Mouse (Mus musculus) forebrain, embryonic 11.5 days (tissue): ENCODE measurements around the gene Olfr503. TPM values are rescaled to one million over a fixed set of nuclear protein-coding genes. Genes with fewer than 3 reads are reported as not detected.
"Not testable (repeated sequence)": the region's sequence is repeated elsewhere in the genome, so short reads cannot be mapped to it uniquely, and the experiment has no call there.

ENCODE experiments used
- ATAC-seq: fragments of 200-750 bp; cut with Nextera tagmentation; replicated peaks from 2 replicates; pipeline ENCODE4 v1.8.0; 2017; ENCODE audit warnings: moderate TSS enrichment; ENCODE audit not compliant: low FRiP score
- DNase-seq: peaks from one replicate; pipeline ENCODE4 v3.0.0-alpha.2; 2017; ENCODE audit warnings: low spot score
- H3K27ac ChIP-seq: fragments of 300-500 bp; sonication (generic); 2 replicates; pipeline ENCODE4 v1.5.1; 2014; ENCODE audit warnings: low read depth, low read length
- H3K27me3 ChIP-seq: fragments of 300-500 bp; sonication (generic); 2 replicates; pipeline ENCODE4 v1.6.1; 2014; ENCODE audit warnings: mild to moderate bottlenecking, low read length, mixed read lengths; ENCODE audit not compliant: control insufficient read depth, insufficient read depth
- H3K36me3 ChIP-seq: fragments of 300-500 bp; sonication (generic); 2 replicates; pipeline ENCODE4 v1.6.1; 2014; ENCODE audit warnings: mild to moderate bottlenecking, low read length, moderate library complexity, mixed read lengths; ENCODE audit not compliant: control insufficient read depth, insufficient read depth
- H3K4me1 ChIP-seq: fragments of 300-500 bp; sonication (generic); replicated peaks from 2 replicates; pipeline ENCODE4 v1.6.1; 2014; ENCODE audit warnings: low read length, mixed read lengths; ENCODE audit not compliant: control insufficient read depth, insufficient read depth
- H3K4me2 ChIP-seq: fragments of 300-500 bp; sonication (generic); 2 replicates; pipeline ENCODE4 v1.6.1; 2014; ENCODE audit warnings: low read depth, mild to moderate bottlenecking, low read length, moderate library complexity, mixed read lengths; ENCODE audit not compliant: severe bottlenecking
- H3K4me3 ChIP-seq: fragments of 300-500 bp; sonication (generic); 2 replicates; pipeline ENCODE4 v1.5.1; 2014; ENCODE audit warnings: low read depth, low read length
- H3K9ac ChIP-seq: fragments of 300-500 bp; sonication (generic); 2 replicates; pipeline ENCODE4 v1.6.1; 2014; ENCODE audit warnings: low read length
- H3K9me3 ChIP-seq: fragments of 300-500 bp; sonication (generic); 2 replicates; pipeline ENCODE4 v1.6.1; 2016; ENCODE audit warnings: low read length, mixed read lengths; ENCODE audit not compliant: control insufficient read depth
- WGBS: fragments of 180-500 bp; shearing (Covaris S2); extraction: QIAGEN DNeasy Blood & Tissue Kit; methylation state at CpG from one replicate; pipeline ENCODE4 v1.1.7; 2014; 5-methylcytosine and 5-hydroxymethylcytosine counted together
- polyA plus RNA-seq: library from polyadenylated mRNA; unstranded; fragments of >200 nt; fragmentation: Nextera tagmentation; extraction: Ambion mirVana; gene quantifications from 2 replicates; pipeline ENCODE4 v1.2.1, GENCODE M21; 2014

The Olfr503 gene
- not detected in 2 replicates for polyA plus RNA-seq

DNA sequence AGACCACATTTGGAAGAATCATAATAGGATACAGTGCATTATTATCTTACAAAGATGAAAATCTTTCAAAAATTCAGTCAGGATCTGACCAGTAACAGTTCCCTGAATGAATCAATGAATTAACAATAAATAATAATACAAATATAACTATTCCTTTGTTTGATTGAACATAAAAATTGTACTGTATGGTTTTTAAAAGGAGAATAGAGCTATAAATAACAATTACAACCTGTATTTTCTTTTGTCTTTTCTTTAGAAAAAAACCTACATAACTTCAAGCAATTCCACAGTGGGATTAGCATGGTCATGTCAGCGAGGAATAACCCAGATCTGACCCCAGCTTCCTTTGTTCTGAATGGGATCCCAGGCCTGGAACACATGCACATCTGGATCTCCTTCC, at the start of gene Olfr503:
Olfr503 (plus strand) TSS at position 301 of the 400 bp plus-strand sequence.
- not testable (repeated sequence) for H3K4me2 ChIP-seq, H3K9me3 ChIP-seq, H3K4me1 ChIP-seq, H3K4me3 ChIP-seq, DNase-seq, H3K27ac ChIP-seq, H3K36me3 ChIP-seq, H3K27me3 ChIP-seq, ATAC-seq, H3K9ac ChIP-seq
- WGBS: 61% methylated on average over 1 of the region's 1 CpGs

DNA sequence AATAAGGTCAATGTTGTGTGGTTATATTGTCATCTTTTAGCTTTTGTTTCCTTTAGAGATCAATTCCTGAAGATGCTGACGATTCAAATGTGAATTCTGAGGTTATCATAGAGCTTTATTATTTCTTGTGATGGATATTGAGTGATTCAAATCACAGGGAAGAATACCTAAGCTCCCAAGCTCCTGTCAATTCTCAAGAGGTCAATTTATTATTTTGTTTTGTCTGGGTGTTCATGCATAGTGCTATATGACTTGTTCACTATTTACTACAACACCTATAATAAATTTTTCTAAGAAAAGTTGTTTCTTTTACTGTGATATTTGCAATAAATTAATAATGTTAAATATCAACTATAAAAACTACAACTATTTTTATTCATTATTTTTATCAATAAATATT, 19.4 kb upstream of the Olfr503 start, which contains the start of gene Olfr502:
Olfr502 (minus strand) TSS at position 101 of the 400 bp plus-strand sequence.
- no peak within 1 kb of the TSS for H3K9ac ChIP-seq
- H3K27ac ChIP-seq: no peak within 1 kb of the TSS
- no peak for ATAC-seq
- no peak within 1 kb of the TSS for H3K4me3 ChIP-seq
- no peaks in the 10 kb centered on the region for H3K27me3 ChIP-seq
- WGBS: 93% methylated on average over 1 of the region's 1 CpGs
- no peaks in the 10 kb centered on the region for H3K4me1 ChIP-seq
- no peak for DNase-seq
- no peaks in the 10 kb centered on the region for H3K9me3 ChIP-seq
- no peaks in the 10 kb centered on the region for H3K36me3 ChIP-seq
- H3K4me2 ChIP-seq: no peak within 1 kb of the TSS

DNA sequence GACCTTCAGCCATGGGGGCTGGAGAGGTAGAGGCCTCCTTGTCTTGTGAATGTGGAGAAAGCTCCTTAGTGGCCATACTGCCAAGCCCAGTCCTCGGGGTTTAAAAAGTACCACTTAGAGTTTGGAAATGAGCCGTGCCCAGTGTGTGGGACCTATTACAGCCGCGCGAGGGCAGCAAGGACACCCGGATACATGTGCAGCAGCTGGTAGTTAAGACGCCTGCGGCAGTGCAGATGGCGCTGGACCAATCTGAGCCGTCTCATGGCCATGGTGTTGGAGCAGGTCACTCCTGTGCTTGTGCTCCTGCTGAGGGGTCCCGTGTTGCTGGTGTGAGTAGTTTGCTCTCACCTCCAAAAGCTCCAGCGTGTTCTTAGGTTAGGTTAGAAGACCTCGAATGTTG, 1.9 kb upstream of the Olfr503 start:
- Histone ChIP-seq H3K4me2 (no peak overlapping the region), H3K9ac (no peak overlapping the region), H3K4me3 (no peak overlapping the region), H3K9me3 (no peaks in the 10 kb centered on the region), H3K4me1 (no peaks in the 10 kb centered on the region), H3K27ac (no peak overlapping the region), H3K36me3 (no peaks in the 10 kb centered on the region), H3K27me3 (no peaks in the 10 kb centered on the region)
- DNase-seq (no peak), ATAC-seq (no peak)
- WGBS: 82% methylated on average over 13 of the region's 13 CpGs

DNA sequence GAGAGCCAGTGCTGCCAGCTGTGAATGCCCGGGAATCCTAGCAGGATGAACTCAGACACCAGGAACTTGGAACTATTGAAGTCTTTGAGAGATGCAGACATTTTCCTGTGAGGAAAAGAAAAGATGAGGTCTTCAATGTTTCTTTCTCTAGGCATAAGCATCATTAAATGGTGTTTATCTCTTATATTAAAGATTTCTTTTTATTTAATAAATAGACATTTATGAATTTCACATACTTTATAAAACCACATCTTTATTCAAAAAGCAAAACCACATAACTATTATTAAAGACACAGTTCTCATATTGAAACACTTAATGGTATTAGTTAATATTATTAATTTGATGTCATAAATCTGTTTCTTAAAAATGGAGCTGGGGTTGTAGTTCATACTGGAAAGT, 21.4 kb downstream of the Olfr503 start, which contains the start of gene Olfr504:
Olfr504 (minus strand) TSS at position 101 of the 400 bp plus-strand sequence.
- no peak for ATAC-seq

DNA sequence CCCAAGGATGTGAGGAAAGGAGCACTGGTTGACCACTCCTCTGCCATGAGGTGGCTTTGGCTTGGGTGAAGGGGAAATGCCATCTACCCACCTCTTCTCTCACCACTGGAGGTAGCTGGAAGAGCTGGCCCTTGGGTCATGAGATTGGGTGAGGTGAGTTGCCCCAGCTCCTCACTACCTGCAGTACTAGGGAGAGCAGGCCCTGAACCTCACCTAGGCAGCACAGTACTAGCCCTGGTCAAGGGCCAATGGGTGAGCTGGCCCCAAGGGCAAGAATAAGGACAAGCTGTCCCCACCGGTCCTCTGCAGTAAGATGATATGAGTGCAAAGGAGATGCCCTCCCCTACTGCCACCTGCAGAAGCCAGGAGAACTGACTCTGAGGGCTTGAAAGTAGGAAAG, 45.5 kb downstream of the Olfr503 start:
- 78% methylated on average over 1 of the region's 1 CpGs for WGBS
- Histone ChIP-seq H3K27ac (no peak overlapping the region), H3K9me3 (no peaks in the 10 kb centered on the region), H3K27me3 (no peaks in the 10 kb centered on the region), H3K9ac (no peak overlapping the region), H3K4me3 (no peak overlapping the region), H3K4me1 (no peaks in the 10 kb centered on the region), H3K36me3 (no peaks in the 10 kb centered on the region), H3K4me2 (no peak overlapping the region)
- no peak for DNase-seq
- no peak for ATAC-seq

More for the DNA sequence above, 21.4 kb downstream of the Olfr503 start, which contains the start of gene Olfr504:
- no peaks in the 10 kb centered on the region for H3K36me3 ChIP-seq
- no peak within 1 kb of the TSS for H3K4me3 ChIP-seq
- H3K27ac ChIP-seq: no peak within 1 kb of the TSS
- DNase-seq: no peak
- no peaks in the 10 kb centered on the region for H3K27me3 ChIP-seq
- no peak within 1 kb of the TSS for H3K9ac ChIP-seq
- no peak within 1 kb of the TSS for H3K4me2 ChIP-seq
- no peaks in the 10 kb centered on the region for H3K4me1 ChIP-seq
- WGBS: 87% methylated on average over 1 of the region's 1 CpGs
- H3K9me3 ChIP-seq: no peaks in the 10 kb centered on the region

Other genes starting within 250 kb of the Olfr503 start
- not detected in 2 replicates for gene Olfr491, start 231.1 kb upstream of the Olfr503 start, polyA plus RNA-seq
- gene Olfr492, start 220.9 kb upstream of the Olfr503 start, polyA plus RNA-seq: not detected in 2 replicates
- gene Olfr493, start 197.5 kb upstream of the Olfr503 start, polyA plus RNA-seq: not detected in 2 replicates
- gene Olfr494, start 179.2 kb upstream of the Olfr503 start, polyA plus RNA-seq: not detected in 2 replicates
- not detected in 2 replicates for gene Olfr495, start 151.4 kb upstream of the Olfr503 start, polyA plus RNA-seq
- not detected in 2 replicates for gene Olfr497, start 124.1 kb upstream of the Olfr503 start, polyA plus RNA-seq
- not detected in 2 replicates for gene Olfr498, start 79.2 kb upstream of the Olfr503 start, polyA plus RNA-seq
- not detected in 2 replicates for gene Olfr502, start 19.5 kb upstream of the Olfr503 start, polyA plus RNA-seq
- gene Olfr504, start 21.3 kb downstream of the Olfr503 start, polyA plus RNA-seq: not detected in 2 replicates
- 0.05 TPM in 1 of 2 replicates, not detected in the other for gene Olfr506, start 66.3 kb downstream of the Olfr503 start, polyA plus RNA-seq
- not detected in 2 replicates for gene Olfr507, start 77.3 kb downstream of the Olfr503 start, polyA plus RNA-seq
- not detected in 2 replicates for gene Olfr508, start 85.5 kb downstream of the Olfr503 start, polyA plus RNA-seq
- not detected in 2 replicates for gene Olfr509, start 107.4 kb downstream of the Olfr503 start, polyA plus RNA-seq
- gene Olfr510, start 121.9 kb downstream of the Olfr503 start, polyA plus RNA-seq: not detected in 2 replicates
- gene Olfr512, start 168.8 kb downstream of the Olfr503 start, polyA plus RNA-seq: not detected in 2 replicates
- gene Olfr513, start 206.4 kb downstream of the Olfr503 start, polyA plus RNA-seq: not detected in 2 replicates